Mouse (Mus musculus) inflammation-experienced regulatory T-cells, adult 16 weeks (primary cell): ENCODE results near the gene Mt4. TPM values are rescaled to one million over a fixed set of nuclear protein-coding genes. Genes with fewer than 3 reads are reported as not detected.

Experiments
- polyA plus RNA-seq: library from polyadenylated mRNA; unstranded; fragments of 100-300 nt; shearing (Covaris generic); gene quantifications from one replicate; pipeline ENCODE4 v1.2.1, GENCODE M21; 2017

The Mt4 gene
- polyA plus RNA-seq, result not detected

DNA sequence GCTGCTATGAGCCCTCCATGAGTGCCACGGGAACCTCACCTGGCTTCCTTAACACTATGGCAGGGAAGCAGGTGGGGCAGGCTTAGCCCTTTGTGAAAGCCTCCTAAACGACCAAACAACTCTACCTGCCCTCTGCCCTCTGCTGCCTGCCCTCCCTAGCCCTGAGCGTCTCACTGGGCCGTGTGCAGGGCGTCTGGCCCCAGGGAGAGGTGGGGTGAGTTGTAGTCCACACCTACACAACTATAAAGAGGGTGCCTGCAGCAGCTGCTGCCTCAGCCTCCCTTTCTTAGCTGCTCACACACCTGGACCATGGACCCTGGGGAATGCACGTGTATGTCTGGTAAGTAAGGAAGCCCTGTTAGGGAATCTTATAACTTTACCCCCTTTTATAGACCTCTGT is at the start of gene Mt4:
Gene Mt4, plus strand, starts transcription at position 265 of the 400 bp plus-strand sequence.

DNA sequence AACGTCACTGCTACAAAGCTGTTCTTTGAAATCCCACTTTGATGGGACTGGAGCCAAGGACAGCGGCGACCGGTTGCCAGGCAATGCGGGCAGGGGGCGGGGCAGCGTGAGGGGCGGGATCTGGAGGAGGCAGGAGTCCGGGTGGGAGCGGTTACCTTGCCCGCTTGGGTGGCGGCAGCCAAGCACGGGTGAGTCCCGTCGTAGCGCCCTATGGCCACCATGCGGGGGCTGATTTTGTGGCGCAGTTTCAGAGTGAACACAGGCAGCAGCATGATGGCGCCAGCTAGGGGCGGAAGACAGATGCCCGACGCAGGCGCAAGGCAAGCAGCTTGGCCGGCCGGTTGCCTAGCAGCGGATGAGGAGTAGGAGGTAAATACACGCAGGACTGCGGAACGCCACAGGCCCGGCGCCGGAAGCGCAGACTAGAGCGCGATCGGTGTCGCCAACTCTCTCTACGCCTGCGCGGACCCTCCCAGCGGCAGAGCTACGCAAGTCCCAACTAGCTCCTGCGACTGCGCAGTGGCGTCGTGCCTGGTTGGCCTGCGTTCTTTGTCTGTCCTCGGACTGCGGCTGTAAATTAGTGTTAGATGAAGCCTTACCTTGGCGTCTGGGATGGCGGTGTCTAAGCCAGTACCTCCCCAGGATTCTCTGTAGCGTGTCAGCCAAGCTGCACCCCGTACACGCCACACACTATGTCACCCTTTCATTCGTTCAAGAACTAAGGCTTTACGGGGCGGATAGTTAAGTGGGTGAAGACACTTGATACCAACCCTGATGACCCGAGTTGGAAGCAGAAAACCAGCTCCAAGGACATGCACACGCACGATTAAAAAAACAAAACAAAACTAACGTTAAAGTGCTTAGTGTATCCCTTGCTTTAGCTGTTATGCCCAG is 38.7 kb upstream of the Mt4 start, which contains the start of gene Bbs2:
Gene Bbs2, minus strand, starts transcription at position 848 of the 894 bp plus-strand sequence.

DNA sequence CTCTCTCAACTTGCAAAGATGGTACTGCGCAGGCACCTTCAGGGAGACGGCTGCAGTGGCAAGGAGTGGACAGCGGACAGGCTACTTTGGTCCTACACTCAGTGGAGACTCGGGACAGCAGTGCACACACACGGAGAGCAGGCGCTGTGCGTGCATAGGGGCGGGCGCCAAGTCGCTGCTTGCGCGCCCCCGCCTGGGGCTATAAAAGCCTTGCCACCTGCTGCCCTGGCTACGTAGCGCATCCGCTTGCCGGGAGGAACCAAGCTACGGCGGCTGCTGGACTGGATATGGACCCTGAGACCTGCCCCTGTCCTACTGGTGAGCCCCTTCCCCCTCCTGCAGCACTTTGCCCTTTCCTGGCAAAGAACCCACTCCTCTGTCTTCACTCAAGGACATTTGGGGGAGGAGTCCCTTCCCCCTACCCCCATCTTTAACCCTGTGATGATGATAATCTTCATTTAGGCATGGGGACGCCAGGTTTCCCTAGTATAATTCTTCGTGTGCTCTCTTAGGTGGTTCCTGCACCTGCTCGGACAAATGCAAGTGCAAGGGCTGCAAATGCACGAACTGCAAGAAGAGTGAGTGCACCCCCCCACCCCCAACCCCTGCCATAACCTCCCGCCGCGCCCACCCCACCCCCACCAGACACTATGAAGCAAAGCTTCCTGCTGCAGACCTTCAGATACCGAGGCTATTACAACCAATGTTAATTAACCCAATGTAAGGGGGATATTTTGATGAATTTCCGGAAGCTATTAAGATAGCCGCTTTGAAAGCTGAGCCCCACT is 15.7 kb downstream of the Mt4 start, which contains the start of gene Mt3:
Gene Mt3, plus strand, starts transcription at position 95 of the 788 bp plus-strand sequence.

DNA sequence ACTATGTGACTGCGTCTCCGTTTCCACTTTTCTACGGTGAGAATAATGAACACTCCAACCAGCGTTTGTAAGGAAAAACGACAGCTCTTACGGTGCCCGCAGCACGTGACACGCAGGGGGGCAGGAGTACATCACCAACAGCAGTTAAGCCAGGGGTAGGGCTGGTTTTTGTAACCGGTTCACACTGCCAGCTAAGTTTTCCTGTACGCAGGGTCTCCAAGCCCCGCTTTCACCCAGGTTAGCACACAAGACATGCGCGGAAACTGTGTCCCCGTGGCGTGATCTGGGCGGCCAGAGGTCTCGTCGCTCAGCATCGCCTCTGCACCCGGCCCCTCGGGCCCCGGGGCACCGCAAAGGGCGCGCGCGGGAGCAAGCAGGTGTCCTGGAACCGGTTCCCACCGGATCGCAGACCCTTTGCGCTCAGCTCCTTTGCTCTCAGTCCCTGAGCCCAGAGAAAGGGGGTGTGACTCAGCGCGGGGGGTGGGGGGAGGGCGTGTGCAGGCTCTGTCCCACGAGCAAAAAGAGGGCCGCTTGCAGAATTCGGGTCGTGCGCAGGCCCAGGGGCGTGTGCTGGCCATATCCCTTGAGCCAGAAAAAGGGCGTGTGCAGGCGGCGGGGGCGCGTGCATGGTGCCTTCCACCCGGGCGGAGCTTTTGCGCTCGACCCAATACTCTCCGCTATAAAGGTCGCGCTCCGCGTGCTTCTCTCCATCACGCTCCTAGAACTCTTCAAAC is 35.2 kb downstream of the Mt4 start, which contains the start of gene Mt2:
Gene Mt2, plus strand, starts transcription at position 590 of the 734 bp plus-strand sequence.

DNA sequence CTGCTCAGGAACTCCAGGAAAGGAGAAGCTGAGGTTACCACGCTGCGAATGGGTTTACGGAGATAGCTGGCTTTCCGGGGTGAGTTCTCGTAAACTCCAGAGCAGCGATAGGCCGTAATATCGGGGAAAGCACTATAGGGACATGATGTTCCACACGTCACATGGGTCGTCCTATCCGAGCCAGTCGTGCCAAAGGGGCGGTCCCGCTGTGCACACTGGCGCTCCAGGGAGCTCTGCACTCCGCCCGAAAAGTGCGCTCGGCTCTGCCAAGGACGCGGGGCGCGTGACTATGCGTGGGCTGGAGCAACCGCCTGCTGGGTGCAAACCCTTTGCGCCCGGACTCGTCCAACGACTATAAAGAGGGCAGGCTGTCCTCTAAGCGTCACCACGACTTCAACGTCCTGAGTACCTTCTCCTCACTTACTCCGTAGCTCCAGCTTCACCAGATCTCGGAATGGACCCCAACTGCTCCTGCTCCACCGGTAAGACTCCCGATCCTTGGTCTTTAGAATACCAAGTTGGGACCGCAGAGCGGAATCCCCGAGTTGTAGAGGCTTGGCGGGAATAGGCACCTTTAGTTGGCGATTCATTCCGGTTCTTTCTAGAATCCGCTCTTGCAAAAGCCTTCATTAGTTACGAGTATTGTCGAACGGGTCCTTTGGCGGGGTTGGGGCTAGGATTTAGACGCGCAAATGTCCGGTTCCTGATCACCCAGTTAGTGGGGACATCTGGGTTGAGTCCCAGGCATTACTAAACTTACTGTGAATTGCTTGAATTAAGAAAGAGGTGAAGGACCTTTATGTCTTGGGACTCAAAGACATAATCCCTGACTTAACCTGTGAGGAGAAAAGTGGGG is 42.1 kb downstream of the Mt4 start, which contains the start of gene Mt1:
Gene Mt1, plus strand, starts transcription at position 226 of the 856 bp plus-strand sequence.

Other genes starting within 250 kb of the Mt4 start
- gene Amfr, start 124.4 kb upstream of the Mt4 start, polyA plus RNA-seq, result 16.9 TPM
- 114 TPM for gene Nudt21, start 100.2 kb upstream of the Mt4 start, polyA plus RNA-seq
- gene Ogfod1, start 100.0 kb upstream of the Mt4 start, polyA plus RNA-seq, result 22.8 TPM
- 12.1 TPM for gene Bbs2, start 38.3 kb upstream of the Mt4 start, polyA plus RNA-seq
- 0.96 TPM for gene Mt3, start 15.4 kb downstream of the Mt4 start, polyA plus RNA-seq
- 2.8 TPM for gene Mt2, start 35.5 kb downstream of the Mt4 start, polyA plus RNA-seq
- gene Mt1, start 41.9 kb downstream of the Mt4 start, polyA plus RNA-seq, result 4.8 TPM
- gene Nup93, start 77.4 kb downstream of the Mt4 start, polyA plus RNA-seq, result 52.0 TPM
- gene Slc12a3, start 192.0 kb downstream of the Mt4 start, polyA plus RNA-seq, result 0.17 TPM
- 161 TPM for gene Herpud1, start 249.2 kb downstream of the Mt4 start, polyA plus RNA-seq